8 mouse cellular contexts compared by ENCODE assay signal in the genomic region with DNA sequence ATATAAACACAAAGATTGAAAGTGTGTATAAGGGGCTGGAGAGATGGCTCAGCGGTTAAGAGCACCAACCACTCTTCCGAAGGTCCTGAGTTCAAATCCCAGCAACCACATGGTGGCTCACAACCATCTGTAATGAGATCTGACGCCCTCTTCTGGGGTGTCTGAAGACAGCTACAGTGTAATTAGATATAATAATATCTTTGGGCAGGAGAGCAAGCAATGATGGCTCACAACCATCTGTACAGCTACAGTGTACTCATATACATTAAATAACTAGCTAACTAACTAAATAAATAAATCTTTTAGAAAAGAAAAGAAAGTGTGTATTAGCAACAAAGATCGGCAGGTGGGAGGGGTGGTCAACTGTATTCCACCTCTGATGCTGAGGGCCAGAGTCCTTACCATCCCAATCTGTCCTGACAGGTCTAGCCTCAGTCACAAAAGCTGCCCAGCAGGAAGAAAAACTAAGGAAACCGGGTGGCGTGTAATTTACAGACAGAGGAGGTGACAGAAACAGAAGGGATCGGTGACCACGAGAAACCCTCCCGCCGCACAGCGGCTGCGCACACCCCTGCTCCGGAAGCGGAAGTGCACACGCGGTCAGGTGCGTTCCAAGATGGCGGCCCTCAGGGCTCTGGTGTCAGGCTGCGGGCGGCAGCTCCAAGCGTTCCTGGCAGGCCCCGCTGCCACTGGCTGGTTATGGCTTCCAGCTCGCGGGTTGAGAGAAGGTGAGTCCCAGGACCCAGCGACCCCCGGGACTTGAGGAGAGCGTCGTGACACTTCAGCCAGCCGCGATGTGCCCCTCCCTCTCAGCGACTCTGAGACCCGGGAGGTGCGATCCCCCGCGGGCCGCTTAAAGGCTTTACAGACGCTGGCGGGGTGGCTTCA. TPM values are rescaled to one million over a fixed set of nuclear protein-coding genes. Genes with fewer than 3 reads are reported as not detected.
DNase-seq lines count a peak whose midpoint lies in the region; ATAC-seq lines count a peak whose summit lies in the region.

Gene Mrps18a, plus strand, starts transcription at position 585 of the 888 bp plus-strand sequence.

- peak; percentile 88 for DNase-seq in ZHBTc4 (ENCODE audit: low read depth, low spot score)
- DNase-seq in gastrocnemius, adult 8-10 months (ENCODE audit: low spot score in 2 of 2): peak; percentile 76 to 82
- peak; percentile 90 for DNase-seq in induced T-regulatory cell, adult 2 months (ENCODE audit: low read depth)
- peak; percentile 53 to 82 for DNase-seq in left cerebral cortex, adult 9 months (ENCODE audit: low spot score in 2 of 2)
- peak; percentile 85 for DNase-seq in right cerebral cortex, postnatal 14 days
- DNase-seq in urinary bladder, postnatal 36 days (ENCODE audit: low spot score in 2 of 2): peak; percentile 59 to 83

- peak; percentile 98 for ATAC-seq in common myeloid progenitor, adult 5-6 weeks (replicated peaks; ENCODE audit: low read depth, poor library complexity, severe bottlenecking)
- peak; percentile 100 for ATAC-seq in megakaryocyte progenitor cell, adult 5-6 weeks (replicated peaks; ENCODE audit: poor library complexity)

RNA-seq across cellular contexts. Expression of gene Mrps18a, which starts in this region (rescaled TPM):
- 41.5 and 50.5 TPM in 2 replicates for total RNA-seq in common myeloid progenitor, adult 5-6 weeks (2017)
- 10 to 100 TPM; 78.9 to 93.4 (median 89.2) TPM for total RNA-seq in gastrocnemius, adult 8-10 months (2022)
- total RNA-seq in megakaryocyte progenitor cell, adult 5-6 weeks (2015): 50.5 and 56.3 TPM in 2 replicates
- total RNA-seq in megakaryocyte progenitor cell, adult 5-6 weeks (2017): 55.4 and 59.2 TPM in 2 replicates

Comparison
In these comparisons a context has a peak if more than half of its experiments do, and no peak if none do; other contexts are left out.
1. Peak in every context shown above with its lines: DNase-seq and ATAC-seq.